Mouse (Mus musculus) stomach, postnatal 0 days (tissue): ENCODE results near the gene Rbm4b.

ENCODE experiments used
- CTCF ChIP-seq: IDR thresholded peaks from 2 replicates; pipeline ENCODE4 v1.5.1; 2016; ENCODE audit warnings: antibody characterized with exemption, low read depth, mild to moderate bottlenecking, moderate library complexity
- EP300 ChIP-seq: optimal IDR thresholded peaks from 2 replicates; pipeline ENCODE3; 2016; ENCODE audit warnings: antibody characterized with exemption

DNA sequence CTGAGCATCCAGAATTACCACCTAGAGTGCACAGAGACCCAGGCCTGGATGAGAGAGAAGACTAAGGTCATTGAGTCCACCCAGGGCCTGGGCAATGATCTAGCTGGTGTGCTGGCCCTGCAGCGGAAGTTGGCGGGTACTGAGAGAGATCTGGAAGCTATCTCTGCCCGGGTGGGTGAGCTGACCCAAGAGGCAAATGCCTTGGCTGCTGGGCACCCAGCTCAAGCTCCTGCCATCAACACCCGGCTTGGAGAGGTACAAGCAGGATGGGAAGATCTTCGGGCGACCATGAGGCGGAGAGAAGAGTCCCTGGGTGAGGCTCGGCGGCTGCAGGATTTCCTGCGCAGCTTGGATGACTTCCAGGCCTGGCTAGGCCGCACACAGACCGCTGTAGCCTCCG, 18.4 kb upstream of the Rbm4b start:
- TF ChIP-seq CTCF, result no peak
- TF ChIP-seq EP300, result no peak
